Mouse (Mus musculus) liver, adult 2 months (tissue): ENCODE data around the gene 4930579F01Rik.

ENCODE experiments used
- CTCF ChIP-seq: fragments of 200-500 bp; IDR thresholded peaks from 2 replicates; pipeline ENCODE4 v1.5.1; 2011; ENCODE audit warnings: low read depth, low read length, control low read depth
- POLR2A ChIP-seq: fragments of 200-500 bp; IDR thresholded peaks from 2 replicates; pipeline ENCODE4 v1.6.1; 2011; ENCODE audit warnings: low read length, control low read depth; ENCODE audit not compliant: insufficient read depth; ENCODE audit errors: extremely low read depth

DNA sequence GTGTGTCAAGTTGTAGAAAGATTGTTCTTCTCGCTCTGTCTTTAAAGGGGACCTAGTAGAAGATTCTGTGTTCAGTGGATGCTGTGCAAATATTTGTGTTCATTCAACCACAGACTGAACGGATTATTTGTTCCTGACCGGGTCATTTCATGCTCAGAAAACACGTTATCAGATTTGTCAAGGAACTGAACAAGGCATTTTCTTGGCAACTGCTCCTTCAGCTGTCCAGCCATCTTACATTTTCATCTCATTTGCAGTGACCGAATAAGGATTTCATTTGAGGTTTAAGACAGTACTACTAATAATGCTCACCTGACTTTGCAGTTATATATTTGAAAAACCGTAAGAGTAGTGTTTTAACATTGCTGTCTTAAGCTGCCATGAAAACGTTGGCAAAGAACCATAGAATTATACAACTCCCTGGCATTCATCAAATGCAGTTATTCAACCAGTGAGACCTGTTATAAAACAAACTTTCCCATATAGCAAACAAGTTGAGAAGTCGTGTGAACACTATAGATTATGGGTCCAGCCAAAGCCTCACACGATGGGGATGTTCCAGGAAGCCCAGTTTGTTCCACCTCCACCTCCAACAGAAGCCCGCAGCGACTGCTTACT lies 43.0 kb upstream of the 4930579F01Rik start:
- TF ChIP-seq POLR2A, result no peak
- no peak for TF ChIP-seq CTCF
